Mouse (Mus musculus) limb, embryonic 13.5 days (tissue): ENCODE measurements around the gene Pttg1. TPM values are rescaled to one million over a fixed set of nuclear protein-coding genes. Genes with fewer than 3 reads are reported as not detected.

Source experiments
- ATAC-seq: fragments of 200-750 bp; cut with Nextera tagmentation; 2 replicates; pipeline ENCODE4 v1.8.0; 2017; ENCODE audit warnings: low read depth, moderate number of reproducible peaks, moderate TSS enrichment; ENCODE audit not compliant: low FRiP score
- H3K27ac ChIP-seq: fragments of 300-500 bp; sonication (generic); 2 replicates; pipeline ENCODE4 v1.5.1; 2015; ENCODE audit warnings: inconsistent platforms, mild to moderate bottlenecking, moderate library complexity
- H3K27me3 ChIP-seq: fragments of 300-500 bp; sonication (generic); 2 replicates; pipeline ENCODE4 v1.6.1; 2015; ENCODE audit warnings: mild to moderate bottlenecking, inconsistent platforms
- H3K36me3 ChIP-seq: fragments of 300-500 bp; sonication (generic); 2 replicates; pipeline ENCODE4 v1.6.1; 2015; ENCODE audit warnings: inconsistent platforms, mild to moderate bottlenecking, moderate library complexity
- H3K4me1 ChIP-seq: fragments of 300-500 bp; sonication (generic); 2 replicates; pipeline ENCODE4 v1.6.1; 2015; ENCODE audit warnings: inconsistent platforms
- H3K4me2 ChIP-seq: fragments of 300-500 bp; sonication (generic); replicated peaks from 2 replicates; pipeline ENCODE4 v1.6.1; 2015; ENCODE audit warnings: inconsistent platforms, mild to moderate bottlenecking, moderate library complexity
- H3K4me3 ChIP-seq: fragments of 300-500 bp; sonication (generic); 2 replicates; pipeline ENCODE4 v1.5.1; 2015; ENCODE audit warnings: moderate library complexity, mild to moderate bottlenecking, inconsistent platforms
- H3K9ac ChIP-seq: fragments of 300-500 bp; sonication (generic); 2 replicates; pipeline ENCODE4 v1.6.1; 2015; ENCODE audit warnings: mild to moderate bottlenecking, inconsistent platforms
- H3K9me3 ChIP-seq: fragments of 300-500 bp; sonication (generic); 2 replicates; pipeline ENCODE4 v1.6.1; 2016; ENCODE audit warnings: inconsistent platforms
- WGBS: fragments of 180-500 bp; shearing (Covaris S2); methylation state at CpG from one replicate; pipeline ENCODE4 v1.1.7; 2015; 5-methylcytosine and 5-hydroxymethylcytosine counted together
- polyA plus RNA-seq: library from polyadenylated mRNA; unstranded; fragments of >200 nt; fragmentation: Nextera tagmentation; extraction: Ambion mirVana; gene quantifications from 2 replicates; pipeline ENCODE4 v1.2.1, GENCODE M21; 2015

The Pttg1 gene
- polyA plus RNA-seq, 1 experiment from 2014 or later: 100 TPM

- Histone ChIP-seq H3K4me2 (peak overlapping the region; percentile 68), H3K27ac (no peak overlapping the region), H3K9ac (peak overlapping the region; percentile 60; the same call in 1 of the 2 replicates), H3K4me3 (peak overlapping the region; percentile 39), H3K27me3 (peaks cover 16% of the 10 kb centered on the region), H3K4me1 (peaks cover 14% of the 10 kb centered on the region; the same call in 1 of the 2 replicates), H3K36me3 (no peaks in the 10 kb centered on the region), H3K9me3 (no peaks in the 10 kb centered on the region)
- no peak for ATAC-seq
- WGBS: 4% methylated on average over 8 of the region's 8 CpGs
Measured at GRCm38 (mm10) chr11:43385716-43386115, 40.3 kb downstream of the Pttg1 start.

GRCm38 (mm10) chr11:43385055-43385649 is 40.9 kb downstream of the Pttg1 start:
- Histone ChIP-seq H3K27me3 (peaks cover 16% of the 10 kb centered on the region), H3K4me1 (peaks cover 14% of the 10 kb centered on the region; the same call in 1 of the 2 replicates), H3K27ac (0 out of 2 replicates have a peak overlapping the region, but pooled peaks have one; percentile 15), H3K36me3 (no peaks in the 10 kb centered on the region), H3K9ac (peak overlapping the region; percentile 60), H3K4me3 (peak overlapping the region; percentile 39), H3K9me3 (no peaks in the 10 kb centered on the region), H3K4me2 (peak overlapping the region; percentile 68)
- no peak for ATAC-seq
- WGBS: 3% methylated on average over 18 of the region's 18 CpGs

GRCm38 (mm10) chr11:43383581-43383980 is 42.5 kb downstream of the Pttg1 start:
- H3K9me3 ChIP-seq: no peaks in the 10 kb centered on the region
- 79% methylated on average over 2 of the region's 2 CpGs for WGBS
- ATAC-seq: no peak
- no peak overlapping the region for H3K4me3 ChIP-seq
- H3K27me3 ChIP-seq: peaks cover 16% of the 10 kb centered on the region
- H3K4me1 ChIP-seq: peaks cover 14% of the 10 kb centered on the region; the same call in 1 of the 2 replicates
- H3K9ac ChIP-seq: no peak overlapping the region
- no peaks in the 10 kb centered on the region for H3K36me3 ChIP-seq
- no peak overlapping the region for H3K4me2 ChIP-seq
- no peak overlapping the region for H3K27ac ChIP-seq

GRCm38 (mm10) chr11:43380901-43381300 is 45.1 kb downstream of the Pttg1 start:
- Histone ChIP-seq H3K4me2 (no peak overlapping the region), H3K9ac (no peak overlapping the region), H3K9me3 (no peaks in the 10 kb centered on the region), H3K4me3 (no peak overlapping the region), H3K27me3 (peaks cover 9% of the 10 kb centered on the region), H3K4me1 (peaks cover 11% of the 10 kb centered on the region; the same call in 1 of the 2 replicates), H3K27ac (no peak overlapping the region), H3K36me3 (no peaks in the 10 kb centered on the region)
- ATAC-seq: no peak
- WGBS: 85% methylated on average over 7 of the region's 7 CpGs

- Histone ChIP-seq H3K9me3 (no peaks in the 10 kb centered on the region), H3K9ac (no peak overlapping the region), H3K4me3 (no peak overlapping the region), H3K4me2 (no peak overlapping the region), H3K36me3 (no peaks in the 10 kb centered on the region), H3K4me1 (0 out of 2 replicates have a peak, but pooled peaks cover 2% of the 10 kb centered on the region), H3K27ac (no peak overlapping the region), H3K27me3 (peaks cover 4% of the 10 kb centered on the region)
- ATAC-seq: no peak
- WGBS: 82% methylated on average over 11 of the region's 11 CpGs
Measured at GRCm38 (mm10) chr11:43379911-43380485, 46.1 kb downstream of the Pttg1 start.

- no peak overlapping the region for H3K4me3 ChIP-seq
- no peaks in the 10 kb centered on the region for H3K27me3 ChIP-seq
- no peaks in the 10 kb centered on the region for H3K36me3 ChIP-seq
- no peak overlapping the region for H3K4me2 ChIP-seq
- H3K9ac ChIP-seq: no peak overlapping the region
- H3K9me3 ChIP-seq: no peaks in the 10 kb centered on the region
- H3K27ac ChIP-seq: no peak overlapping the region
- no peak for ATAC-seq
- no peaks in the 10 kb centered on the region for H3K4me1 ChIP-seq
- 91% methylated on average over 3 of the region's 3 CpGs for WGBS
Measured at GRCm38 (mm10) chr11:43379488-43379887, 46.6 kb downstream of the Pttg1 start.

- no peaks in the 10 kb centered on the region for H3K4me1 ChIP-seq
- no peaks in the 10 kb centered on the region for H3K27me3 ChIP-seq
- H3K9me3 ChIP-seq: no peaks in the 10 kb centered on the region
- H3K27ac ChIP-seq: no peak overlapping the region
- H3K36me3 ChIP-seq: no peaks in the 10 kb centered on the region
- ATAC-seq: no peak
- WGBS: 87% methylated on average over 8 of the region's 8 CpGs
- H3K4me3 ChIP-seq: no peak overlapping the region
- no peak overlapping the region for H3K9ac ChIP-seq
- H3K4me2 ChIP-seq: no peak overlapping the region
Measured at GRCm38 (mm10) chr11:43377083-43377850, 48.8 kb downstream of the Pttg1 start.

- no peak overlapping the region for H3K9ac ChIP-seq
- 93% methylated on average over 1 of the region's 1 CpGs for WGBS
- no peaks in the 10 kb centered on the region for H3K4me1 ChIP-seq
- no peak for ATAC-seq
- H3K36me3 ChIP-seq: no peaks in the 10 kb centered on the region
- no peak overlapping the region for H3K27ac ChIP-seq
- H3K4me3 ChIP-seq: no peak overlapping the region
- H3K4me2 ChIP-seq: no peak overlapping the region
- H3K9me3 ChIP-seq: no peaks in the 10 kb centered on the region
- no peaks in the 10 kb centered on the region for H3K27me3 ChIP-seq
Measured at GRCm38 (mm10) chr11:43376598-43376997, 49.5 kb downstream of the Pttg1 start.

- H3K4me2 ChIP-seq: no peak overlapping the region
- H3K4me3 ChIP-seq: no peak overlapping the region
- no peaks in the 10 kb centered on the region for H3K9me3 ChIP-seq
- no peaks in the 10 kb centered on the region for H3K27me3 ChIP-seq
- H3K9ac ChIP-seq: no peak overlapping the region
- H3K4me1 ChIP-seq: no peaks in the 10 kb centered on the region
- no peak overlapping the region for H3K27ac ChIP-seq
- no peak for ATAC-seq
- WGBS: 87% methylated on average over 6 of the region's 6 CpGs
- no peaks in the 10 kb centered on the region for H3K36me3 ChIP-seq
Measured at GRCm38 (mm10) chr11:43374956-43375355, 51.1 kb downstream of the Pttg1 start.

- no peaks in the 10 kb centered on the region for H3K4me1 ChIP-seq
- H3K27ac ChIP-seq: no peak overlapping the region
- no peak overlapping the region for H3K4me3 ChIP-seq
- no peaks in the 10 kb centered on the region for H3K9me3 ChIP-seq
- ATAC-seq: no peak
- no peaks in the 10 kb centered on the region for H3K36me3 ChIP-seq
- H3K9ac ChIP-seq: no peak overlapping the region
- no peak overlapping the region for H3K4me2 ChIP-seq
- 90% methylated on average over 3 of the region's 3 CpGs for WGBS
- H3K27me3 ChIP-seq: no peaks in the 10 kb centered on the region
Measured at GRCm38 (mm10) chr11:43373367-43373766, 52.7 kb downstream of the Pttg1 start.

- no peak overlapping the region for H3K27ac ChIP-seq
- H3K27me3 ChIP-seq: no peaks in the 10 kb centered on the region
- H3K4me3 ChIP-seq: no peak overlapping the region
- 95% methylated on average over 3 of the region's 3 CpGs for WGBS
- H3K4me2 ChIP-seq: no peak overlapping the region
- no peak overlapping the region for H3K9ac ChIP-seq
- no peaks in the 10 kb centered on the region for H3K36me3 ChIP-seq
- ATAC-seq: no peak
- H3K9me3 ChIP-seq: no peaks in the 10 kb centered on the region
- no peaks in the 10 kb centered on the region for H3K4me1 ChIP-seq
Measured at GRCm38 (mm10) chr11:43371807-43372206, 54.2 kb downstream of the Pttg1 start.
